Mouse (Mus musculus) gastrocnemius, postnatal 14 days (tissue): Measurements from ENCODE around the gene Plau. TPM values are rescaled to one million over a fixed set of nuclear protein-coding genes. Genes with fewer than 3 reads are reported as not detected.

Experiments
- DNase-seq: peaks from one replicate; pipeline ENCODE4 v3.0.0; 2021; ENCODE audit warnings: mixed read lengths
- intact Hi-C: fragments of 180-260 bp; cut with DNase I; formaldehyde crosslinking; loops from one replicate; pipeline ENCODE4 v1.15.1; 2025; ENCODE audit warnings: low total_unique reads
- total RNA-seq, 2 experiments: library from RNA; stranded (reverse); gene quantifications; 2 replicates each; pipeline ENCODE4 v1.2.3; 2021

Gene Plau
- total RNA-seq, 2 experiments from 2014 or later = 29.4 to 31.5 TPM

- peak; percentile 85 for DNase-seq
- intact Hi-C loops = loop anchor here (10.0 kb wide), 1 partner anchor 129 kb away; no protein-coding TSS in a partner anchor
Measured at GRCm38 (mm10) chr14:20873307-20873706, 36.8 kb downstream of the Plau start.

DNA sequence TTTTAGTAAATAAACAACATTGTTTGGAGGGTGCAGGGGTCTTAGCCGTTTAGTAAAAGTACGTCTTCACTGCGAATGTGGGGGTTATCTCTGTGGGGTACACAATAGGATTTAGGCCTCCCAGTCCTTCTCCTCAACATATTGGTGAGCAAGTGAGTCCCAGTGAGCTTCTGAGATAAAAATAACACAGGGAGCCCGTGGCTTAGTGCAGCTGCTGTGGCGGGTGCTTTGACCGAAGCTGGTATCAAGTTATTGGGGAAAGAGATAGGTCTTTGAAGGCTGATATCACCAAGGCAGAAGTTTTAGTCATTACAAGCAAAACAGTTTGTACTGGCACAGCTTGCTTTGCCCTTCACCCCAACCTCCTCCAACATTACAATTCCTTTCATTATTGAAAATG, 37.5 kb downstream of the Plau start:
- DNase-seq = no peak

DNA sequence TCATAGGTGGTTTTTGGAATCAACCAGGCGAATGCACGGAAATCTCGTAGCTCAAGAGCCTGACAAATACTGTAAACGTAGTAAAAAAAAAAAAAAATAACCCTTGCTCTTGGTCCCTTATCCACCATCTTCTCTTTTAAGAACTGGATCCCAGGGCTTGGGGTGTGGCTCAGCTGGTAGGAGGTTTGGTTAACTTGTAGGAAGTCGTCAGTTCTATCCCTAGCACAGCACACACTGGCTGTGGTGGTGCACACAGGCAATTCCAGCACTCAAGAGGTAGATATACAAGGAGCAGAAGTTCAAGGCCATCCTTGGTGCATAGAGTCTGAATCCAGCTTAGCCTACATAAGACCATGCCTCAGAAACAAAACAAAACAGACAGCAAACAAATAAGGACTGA, 48.2 kb downstream of the Plau start:
- no peak for DNase-seq
- intact Hi-C loops = no loop called here

More for the DNA sequence above, 37.5 kb downstream of the Plau start:
- intact Hi-C loops = loop anchor here (10.0 kb wide), 1 partner anchor 129 kb away; no protein-coding TSS in a partner anchor

- DNase-seq = no peak
- intact Hi-C loops = no loop called here
Measured at GRCm38 (mm10) chr14:20885091-20885888, 48.8 kb downstream of the Plau start.

DNA sequence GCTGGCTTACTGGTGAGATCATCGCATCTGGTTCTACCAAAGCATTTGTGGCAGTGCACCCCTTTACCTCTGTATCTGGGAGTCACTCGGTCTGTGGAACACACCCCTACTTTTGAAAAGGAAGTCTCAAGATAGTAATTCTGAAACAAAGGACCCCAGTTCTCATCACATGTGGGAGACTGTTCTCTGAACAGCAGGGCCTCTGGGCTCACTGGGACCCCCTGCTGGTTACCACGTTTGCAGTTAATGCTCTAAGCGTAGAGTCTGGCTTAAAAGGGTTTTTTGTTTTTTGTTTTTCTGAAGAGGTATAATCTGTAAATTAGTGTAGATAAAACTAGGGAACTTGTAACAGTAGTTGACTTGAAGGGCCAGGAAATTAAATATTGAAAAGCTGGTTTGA, 49.8 kb downstream of the Plau start:
- DNase-seq = peak; percentile 62
- intact Hi-C loops = no loop called here

- intact Hi-C loops = no loop called here
- DNase-seq = no peak
Measured at GRCm38 (mm10) chr14:20887541-20888085, 51.2 kb downstream of the Plau start.

- intact Hi-C loops = no loop called here
- DNase-seq = no peak
Measured at GRCm38 (mm10) chr14:20891941-20892402, 55.5 kb downstream of the Plau start.

Other genes with a start within 250 kb of the Plau start
- gene Usp54, start 195.6 kb upstream of the Plau start, total RNA-seq = 10 to 100 TPM in 1 of 2 experiments, 1 to 10 TPM in 1; 4.4 to 11.2 TPM
- 1,000 to 10,000 TPM; 1,986 to 2,341 TPM for gene Myoz1, start 180.1 kb upstream of the Plau start, total RNA-seq
- 100 to 1,000 TPM; 197 to 244 TPM for gene Synpo2l, start 168.3 kb upstream of the Plau start, total RNA-seq
- gene Sec24c, start 162.4 kb upstream of the Plau start, total RNA-seq = 10 to 100 TPM; 56.7 to 60.1 TPM
- 1 to 10 TPM; 6.6 to 7.0 TPM for gene Fut11, start 141.7 kb upstream of the Plau start, total RNA-seq
- 100 to 1,000 TPM in 1 of 2 experiments, 10 to 100 TPM in 1; 98.5 to 106 TPM for gene Chchd1, start 133.7 kb upstream of the Plau start, total RNA-seq
- 10 to 100 TPM; 31.7 to 38.8 TPM for gene Zswim8, start 129.1 kb upstream of the Plau start, total RNA-seq
- gene Ndst2, start 102.1 kb upstream of the Plau start, total RNA-seq = 1 to 10 TPM; 7.8 to 8.7 TPM
- gene Camk2g, start 42.6 kb upstream of the Plau start, total RNA-seq = 100 to 1,000 TPM; 114 to 117 TPM
- 100 to 1,000 TPM in 1 of 2 experiments, 10 to 100 TPM in 1; 95.8 to 119 TPM for gene Vcl, start 92.7 kb downstream of the Plau start, total RNA-seq
- 10 to 100 TPM; 35.9 to 45.5 TPM for gene Ap3m1, start 215.8 kb downstream of the Plau start, total RNA-seq
- 100 to 1,000 TPM in 1 of 2 experiments, 10 to 100 TPM in 1; 93.8 to 101 TPM for gene Adk, start 215.9 kb downstream of the Plau start, total RNA-seq